Mouse (Mus musculus) skeletal muscle tissue, postnatal 0 days (tissue): ENCODE results near the gene Pramef25. TPM values are rescaled to one million over a fixed set of nuclear protein-coding genes. Genes with fewer than 3 reads are reported as not detected.

Source experiments
- polyA plus RNA-seq: library from polyadenylated mRNA; unstranded; fragments of >200 nt; fragmentation: Nextera tagmentation; extraction: Ambion mirVana; gene quantifications from 2 replicates; pipeline ENCODE4 v1.2.1, GENCODE M21; 2015

The Pramef25 gene
- polyA plus RNA-seq: not detected in 2 replicates

GRCm38 (mm10) chr4:143950916-143951315 is at the start of gene Pramef25:
Gene Pramef25 (minus strand): TSS chr4:143951016.

GRCm38 (mm10) chr4:143994269-143994668 is 43.5 kb upstream of the Pramef25 start, which contains the start of gene Pramef17:
Gene Pramef17 (minus strand): TSS chr4:143994369.

GRCm38 (mm10) chr4:143966850-143967249 is 16.0 kb upstream of the Pramef25 start, which contains the start of gene Gm13101:
Gene Gm13101 (minus strand): TSS chr4:143966950.

DNA sequence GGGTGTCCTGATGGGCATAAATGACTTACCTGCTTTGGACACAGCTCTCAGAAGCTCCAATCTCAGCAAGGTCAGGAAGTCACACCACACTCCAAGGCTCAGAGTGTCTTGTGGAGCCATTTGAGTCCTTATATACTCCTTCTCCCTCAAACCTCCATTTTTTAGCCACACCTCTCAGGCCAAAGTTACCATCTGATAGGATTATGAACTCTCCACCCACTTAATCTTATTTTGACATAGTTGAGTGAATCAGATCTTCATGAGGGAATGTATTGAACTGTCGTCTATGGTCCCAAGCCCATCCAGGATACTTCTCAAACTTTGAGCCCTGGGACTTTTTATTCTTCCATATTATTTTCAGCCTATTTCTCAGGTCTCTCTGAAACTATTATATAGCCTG is 50.5 kb downstream of the Pramef25 start, which contains the start of gene Pramef6:
Gene Pramef6 (minus strand): TSS at position 101 of the 400 bp plus-strand sequence.

Other genes with a start within 250 kb of the Pramef25 start
- not detected in 2 replicates for gene Gm13089, start 248.3 kb downstream of the Pramef25 start, polyA plus RNA-seq
- gene Gm13078, start 231.6 kb downstream of the Pramef25 start, polyA plus RNA-seq: not detected in 2 replicates
- not detected in 2 replicates for gene Gm13023, start 161.7 kb downstream of the Pramef25 start, polyA plus RNA-seq
- not detected in 2 replicates for gene Gm13084, start 134.9 kb downstream of the Pramef25 start, polyA plus RNA-seq
- not detected in 2 replicates for gene Gm13103, start 104.5 kb downstream of the Pramef25 start, polyA plus RNA-seq
- not detected in 2 replicates for gene Pramef6, start 50.6 kb downstream of the Pramef25 start, polyA plus RNA-seq
- not detected in 2 replicates for gene Gm13101, start 15.9 kb upstream of the Pramef25 start, polyA plus RNA-seq
- gene Pramef17, start 43.4 kb upstream of the Pramef25 start, polyA plus RNA-seq: not detected in 2 replicates
- not detected in 2 replicates for gene Pramel4, start 108.1 kb upstream of the Pramef25 start, polyA plus RNA-seq
- gene Gm13102, start 155.5 kb upstream of the Pramef25 start, polyA plus RNA-seq: not detected in 2 replicates
- not detected in 2 replicates for gene Oog3, start 211.6 kb upstream of the Pramef25 start, polyA plus RNA-seq
- gene Oog2, start 239.7 kb upstream of the Pramef25 start, polyA plus RNA-seq: not detected in 2 replicates